Mouse (Mus musculus) forebrain, embryonic 16.5 days (tissue): ENCODE data around the gene Atg7. TPM values are rescaled to one million over a fixed set of nuclear protein-coding genes. Genes with fewer than 3 reads are reported as not detected.

Experiments used
- ATAC-seq: fragments of 200-750 bp; cut with Nextera tagmentation; 2 replicates; pipeline ENCODE4 v1.8.0; 2017; ENCODE audit warnings: mild to moderate bottlenecking, moderate library complexity
- H3K27ac ChIP-seq: fragments of 300-500 bp; sonication (generic); 2 replicates; pipeline ENCODE4 v1.5.1; 2014; ENCODE audit warnings: low read length, control low read depth
- H3K27me3 ChIP-seq: fragments of 300-500 bp; sonication (generic); replicated peaks from 2 replicates; pipeline ENCODE4 v1.6.1; 2014; ENCODE audit warnings: low read length; ENCODE audit not compliant: control insufficient read depth, insufficient read depth
- H3K36me3 ChIP-seq: fragments of 300-500 bp; sonication (generic); 2 replicates; pipeline ENCODE4 v1.6.1; 2014; ENCODE audit not compliant: control insufficient read depth, insufficient read depth
- H3K4me1 ChIP-seq: fragments of 300-500 bp; sonication (generic); replicated peaks from 2 replicates; pipeline ENCODE4 v1.6.1; 2014; ENCODE audit warnings: low read length; ENCODE audit not compliant: control insufficient read depth, insufficient read depth
- H3K4me2 ChIP-seq: fragments of 300-500 bp; sonication (generic); 2 replicates; pipeline ENCODE4 v1.6.1; 2014; ENCODE audit warnings: mild to moderate bottlenecking, low read length, control low read depth
- H3K4me3 ChIP-seq: fragments of 300-500 bp; sonication (generic); replicated peaks from 2 replicates; pipeline ENCODE4 v1.5.1; 2014; ENCODE audit warnings: mild to moderate bottlenecking, low read length, control low read depth
- H3K9ac ChIP-seq: fragments of 300-500 bp; sonication (generic); replicated peaks from 2 replicates; pipeline ENCODE4 v1.6.1; 2014; ENCODE audit warnings: low read depth, low read length, control low read depth
- H3K9me3 ChIP-seq: fragments of 300-500 bp; sonication (generic); 2 replicates; pipeline ENCODE4 v1.6.1; 2016; ENCODE audit warnings: low read length; ENCODE audit not compliant: control insufficient read depth
- WGBS: fragments of 180-500 bp; shearing (Covaris S2); extraction: QIAGEN DNeasy Blood & Tissue Kit; methylation state at CpG from one replicate; pipeline ENCODE4 v1.1.7; 2014; 5-methylcytosine and 5-hydroxymethylcytosine counted together
- polyA plus RNA-seq: library from polyadenylated mRNA; unstranded; fragments of >200 nt; fragmentation: Nextera tagmentation; extraction: Ambion mirVana; gene quantifications from 2 replicates; pipeline ENCODE4 v1.2.1, GENCODE M21; 2015

Gene Atg7
- polyA plus RNA-seq, 1 experiment from 2014 or later, result 23.2 TPM

- H3K4me3 ChIP-seq, result no peak overlapping the region
- H3K4me2 ChIP-seq, result no peak overlapping the region
- H3K36me3 ChIP-seq, result no peaks in the 10 kb centered on the region; the same call in 1 of the 2 replicates
- H3K9me3 ChIP-seq, result no peaks in the 10 kb centered on the region
- no peaks in the 10 kb centered on the region for H3K27me3 ChIP-seq
- ATAC-seq, result no peak
- no peaks in the 10 kb centered on the region for H3K4me1 ChIP-seq
- no peak overlapping the region for H3K9ac ChIP-seq
- 80% methylated on average over 3 of the region's 3 CpGs for WGBS
- H3K27ac ChIP-seq, result no peak overlapping the region
These were observed 215.3 kb downstream of the Atg7 start for GRCm38 (mm10) chr6:114857996-114858721.

GRCm38 (mm10) chr6:114858722-114859053, 215.8 kb downstream of the Atg7 start:
- ATAC-seq, result no peak

GRCm38 (mm10) chr6:114860677-114861568, 218.0 kb downstream of the Atg7 start:
- ATAC-seq, result peak; percentile 48
- H3K4me1 ChIP-seq, result no peaks in the 10 kb centered on the region
- no peaks in the 10 kb centered on the region; the same call in 1 of the 2 replicates for H3K36me3 ChIP-seq
- no peaks in the 10 kb centered on the region for H3K27me3 ChIP-seq
- no peak overlapping the region for H3K4me3 ChIP-seq
- 87% methylated on average over 14 of the region's 14 CpGs for WGBS
- H3K4me2 ChIP-seq, result no peak overlapping the region
- no peak overlapping the region for H3K9ac ChIP-seq
- H3K9me3 ChIP-seq, result no peaks in the 10 kb centered on the region
- no peak overlapping the region; the same call in 1 of the 2 replicates for H3K27ac ChIP-seq

More at GRCm38 (mm10) chr6:114858722-114859053, 215.8 kb downstream of the Atg7 start:
- Histone ChIP-seq H3K4me3 (no peak overlapping the region), H3K4me1 (no peaks in the 10 kb centered on the region), H3K27ac (no peak overlapping the region), H3K36me3 (no peaks in the 10 kb centered on the region; the same call in 1 of the 2 replicates), H3K27me3 (no peaks in the 10 kb centered on the region), H3K4me2 (no peak overlapping the region), H3K9ac (no peak overlapping the region), H3K9me3 (no peaks in the 10 kb centered on the region)
- 84% methylated on average over 4 of the region's 4 CpGs for WGBS

- no peak for ATAC-seq
- Histone ChIP-seq H3K4me1 (no peaks in the 10 kb centered on the region), H3K9ac (no peak overlapping the region), H3K27me3 (no peaks in the 10 kb centered on the region), H3K9me3 (no peaks in the 10 kb centered on the region), H3K27ac (peak overlapping the region; percentile 24; the same call in 1 of the 2 replicates), H3K4me2 (no peak overlapping the region), H3K36me3 (no peaks in the 10 kb centered on the region; the same call in 1 of the 2 replicates), H3K4me3 (no peak overlapping the region)
- 69% methylated on average over 9 of the region's 9 CpGs for WGBS
These were observed 218.7 kb downstream of the Atg7 start for GRCm38 (mm10) chr6:114861591-114861990.

GRCm38 (mm10) chr6:114862046-114862445, 219.1 kb downstream of the Atg7 start:
- Histone ChIP-seq H3K9ac (no peak overlapping the region), H3K4me1 (no peaks in the 10 kb centered on the region), H3K4me2 (no peak overlapping the region), H3K4me3 (no peak overlapping the region), H3K36me3 (no peaks in the 10 kb centered on the region; the same call in 1 of the 2 replicates), H3K27ac (no peak overlapping the region), H3K27me3 (no peaks in the 10 kb centered on the region), H3K9me3 (no peaks in the 10 kb centered on the region)
- WGBS, result 86% methylated on average over 9 of the region's 9 CpGs
- no peak for ATAC-seq

- H3K36me3 ChIP-seq, result no peaks in the 10 kb centered on the region; the same call in 1 of the 2 replicates
- ATAC-seq, result no peak
- 92% methylated on average over 5 of the region's 5 CpGs for WGBS
These were observed 220.6 kb downstream of the Atg7 start for GRCm38 (mm10) chr6:114863501-114863900.

GRCm38 (mm10) chr6:114864421-114864820, 221.5 kb downstream of the Atg7 start:
- Histone ChIP-seq H3K27me3 (no peaks in the 10 kb centered on the region), H3K4me2 (no peak overlapping the region), H3K9ac (no peak overlapping the region), H3K9me3 (no peaks in the 10 kb centered on the region), H3K4me3 (no peak overlapping the region), H3K36me3 (no peaks in the 10 kb centered on the region; the same call in 1 of the 2 replicates), H3K27ac (no peak overlapping the region), H3K4me1 (peaks cover under 1% of the 10 kb centered on the region; the same call in 1 of the 2 replicates)
- ATAC-seq, result no peak
- WGBS, result 85% methylated on average over 8 of the region's 8 CpGs

More at GRCm38 (mm10) chr6:114863501-114863900, 220.6 kb downstream of the Atg7 start:
- Histone ChIP-seq H3K9me3 (no peaks in the 10 kb centered on the region), H3K9ac (no peak overlapping the region), H3K4me3 (no peak overlapping the region), H3K27ac (no peak overlapping the region), H3K4me2 (no peak overlapping the region), H3K4me1 (no peaks in the 10 kb centered on the region), H3K27me3 (no peaks in the 10 kb centered on the region)

GRCm38 (mm10) chr6:114866078-114866477, 223.2 kb downstream of the Atg7 start:
- 73% methylated on average over 3 of the region's 3 CpGs for whole genome bisulfite sequencing
- Histone ChIP-seq H3K27me3 (no peaks in the 10 kb centered on the region), H3K36me3 (no peaks in the 10 kb centered on the region; the same call in 1 of the 2 replicates), H3K9me3 (no peaks in the 10 kb centered on the region), H3K9ac (no peak overlapping the region), H3K4me3 (no peak overlapping the region), H3K27ac (no peak overlapping the region), H3K4me1 (peaks cover 11% of the 10 kb centered on the region), H3K4me2 (no peak overlapping the region)
- ATAC-seq, result no peak

- no peak for ATAC-seq
- H3K9me3 ChIP-seq, result no peaks in the 10 kb centered on the region
- no peaks in the 10 kb centered on the region for H3K27me3 ChIP-seq
- H3K4me2 ChIP-seq, result no peak overlapping the region
- no peak overlapping the region for H3K27ac ChIP-seq
- H3K4me3 ChIP-seq, result no peak overlapping the region
- peaks cover 11% of the 10 kb centered on the region for H3K4me1 ChIP-seq
- H3K9ac ChIP-seq, result no peak overlapping the region
- WGBS, result 90% methylated on average over 4 of the region's 4 CpGs
- H3K36me3 ChIP-seq, result no peaks in the 10 kb centered on the region; the same call in 1 of the 2 replicates
These were observed 223.7 kb downstream of the Atg7 start for GRCm38 (mm10) chr6:114866619-114867018.
